Mouse (Mus musculus): ENCODE results near the gene Ndufs7. TPM values are rescaled to one million over a fixed set of nuclear protein-coding genes. Genes with fewer than 3 reads are reported as not detected.

The Ndufs7 gene
- 67.2 TPM for polyA plus RNA-seq (2015; fragmentation: Illumina TruSeq; extraction: RNeasy Lipid Tissue Mini Kit (QIAGEN cat#74804); ENCODE audit: insufficient read depth, low read depth, low replicate concordance)

GRCm38 (mm10) chr10:80248971-80249640 lies at the start of gene Ndufs7:
Gene Ndufs7 (plus strand): TSS chr10:80249121.

GRCm38 (mm10) chr10:80226416-80227165 lies 22.3 kb upstream of the Ndufs7 start, which contains the start of gene Mum1:
Gene Mum1 (plus strand): TSS chr10:80226434.

GRCm38 (mm10) chr10:80260642-80261584 lies 12.0 kb downstream of the Ndufs7 start, which contains the start of the genes Gamt and Dazap1:
Gene Gamt (minus strand): TSS chr10:80261012.
Gene Dazap1 (plus strand): TSS chr10:80261486.

GRCm38 (mm10) chr10:80292251-80293146 lies 43.6 kb downstream of the Ndufs7 start, which contains the start of gene Rps15:
Gene Rps15 (plus strand): TSS chr10:80292453.

GRCm38 (mm10) chr10:80295618-80296425 lies 46.9 kb downstream of the Ndufs7 start, which contains the start of gene Apc2:
Gene Apc2 (plus strand): TSS chr10:80295977.

Other genes with a start within 250 kb of the Ndufs7 start
- 4.5 TPM for gene Arhgap45, start 232.5 kb upstream of the Ndufs7 start, polyA plus RNA-seq (2015; fragmentation: Illumina TruSeq; extraction: RNeasy Lipid Tissue Mini Kit (QIAGEN cat#74804); ENCODE audit: insufficient read depth, low read depth, low replicate concordance)
- gene Polr2e, start 209.3 kb upstream of the Ndufs7 start, polyA plus RNA-seq (2015; fragmentation: Illumina TruSeq; extraction: RNeasy Lipid Tissue Mini Kit (QIAGEN cat#74804); ENCODE audit: insufficient read depth, low read depth, low replicate concordance): 33.6 TPM
- 266 TPM for gene Gpx4, start 202.0 kb upstream of the Ndufs7 start, polyA plus RNA-seq (2015; fragmentation: Illumina TruSeq; extraction: RNeasy Lipid Tissue Mini Kit (QIAGEN cat#74804); ENCODE audit: insufficient read depth, low read depth, low replicate concordance)
- gene Sbno2, start 143.6 kb upstream of the Ndufs7 start, polyA plus RNA-seq (2015; fragmentation: Illumina TruSeq; extraction: RNeasy Lipid Tissue Mini Kit (QIAGEN cat#74804); ENCODE audit: insufficient read depth, low read depth, low replicate concordance): 6.5 TPM
- gene Stk11, start 133.3 kb upstream of the Ndufs7 start, polyA plus RNA-seq (2015; fragmentation: Illumina TruSeq; extraction: RNeasy Lipid Tissue Mini Kit (QIAGEN cat#74804); ENCODE audit: insufficient read depth, low read depth, low replicate concordance): 77.4 TPM
- 84.2 TPM for gene Atp5d, start 110.5 kb upstream of the Ndufs7 start, polyA plus RNA-seq (2015; fragmentation: Illumina TruSeq; extraction: RNeasy Lipid Tissue Mini Kit (QIAGEN cat#74804); ENCODE audit: insufficient read depth, low read depth, low replicate concordance)
- gene Cbarp, start 108.3 kb upstream of the Ndufs7 start, polyA plus RNA-seq (2015; fragmentation: Illumina TruSeq; extraction: RNeasy Lipid Tissue Mini Kit (QIAGEN cat#74804); ENCODE audit: insufficient read depth, low read depth, low replicate concordance): 5.9 TPM
- 10.8 TPM for gene Midn, start 100.8 kb upstream of the Ndufs7 start, polyA plus RNA-seq (2015; fragmentation: Illumina TruSeq; extraction: RNeasy Lipid Tissue Mini Kit (QIAGEN cat#74804); ENCODE audit: insufficient read depth, low read depth, low replicate concordance)
- 33.4 TPM for gene Cirbp, start 83.1 kb upstream of the Ndufs7 start, polyA plus RNA-seq (2015; fragmentation: Illumina TruSeq; extraction: RNeasy Lipid Tissue Mini Kit (QIAGEN cat#74804); ENCODE audit: insufficient read depth, low read depth, low replicate concordance)
- 7.2 TPM for gene 1600002K03Rik, start 76.2 kb upstream of the Ndufs7 start, polyA plus RNA-seq (2015; fragmentation: Illumina TruSeq; extraction: RNeasy Lipid Tissue Mini Kit (QIAGEN cat#74804); ENCODE audit: insufficient read depth, low read depth, low replicate concordance)
- gene Efna2, start 69.6 kb upstream of the Ndufs7 start, polyA plus RNA-seq (2015; fragmentation: Illumina TruSeq; extraction: RNeasy Lipid Tissue Mini Kit (QIAGEN cat#74804); ENCODE audit: insufficient read depth, low read depth, low replicate concordance): 0.50 TPM
- gene Mum1, start 22.7 kb upstream of the Ndufs7 start, polyA plus RNA-seq (2015; fragmentation: Illumina TruSeq; extraction: RNeasy Lipid Tissue Mini Kit (QIAGEN cat#74804); ENCODE audit: insufficient read depth, low read depth, low replicate concordance): 16.2 TPM
- 101 TPM for gene Gamt, start 11.9 kb downstream of the Ndufs7 start, polyA plus RNA-seq (2015; fragmentation: Illumina TruSeq; extraction: RNeasy Lipid Tissue Mini Kit (QIAGEN cat#74804); ENCODE audit: insufficient read depth, low read depth, low replicate concordance)
- 25.5 TPM for gene Dazap1, start 12.4 kb downstream of the Ndufs7 start, polyA plus RNA-seq (2015; fragmentation: Illumina TruSeq; extraction: RNeasy Lipid Tissue Mini Kit (QIAGEN cat#74804); ENCODE audit: insufficient read depth, low read depth, low replicate concordance)
- gene Rps15, start 43.3 kb downstream of the Ndufs7 start, polyA plus RNA-seq (2015; fragmentation: Illumina TruSeq; extraction: RNeasy Lipid Tissue Mini Kit (QIAGEN cat#74804); ENCODE audit: insufficient read depth, low read depth, low replicate concordance): 1,054 TPM
- gene Apc2, start 46.9 kb downstream of the Ndufs7 start, polyA plus RNA-seq (2015; fragmentation: Illumina TruSeq; extraction: RNeasy Lipid Tissue Mini Kit (QIAGEN cat#74804); ENCODE audit: insufficient read depth, low read depth, low replicate concordance): 0.26 TPM
- 7.9 TPM for gene 2310011J03Rik, start 71.4 kb downstream of the Ndufs7 start, polyA plus RNA-seq (2015; fragmentation: Illumina TruSeq; extraction: RNeasy Lipid Tissue Mini Kit (QIAGEN cat#74804); ENCODE audit: insufficient read depth, low read depth, low replicate concordance)
- gene Pcsk4, start 80.4 kb downstream of the Ndufs7 start, polyA plus RNA-seq (2015; fragmentation: Illumina TruSeq; extraction: RNeasy Lipid Tissue Mini Kit (QIAGEN cat#74804); ENCODE audit: insufficient read depth, low read depth, low replicate concordance): 7.0 TPM
- 6.4 TPM for gene Reep6, start 80.8 kb downstream of the Ndufs7 start, polyA plus RNA-seq (2015; fragmentation: Illumina TruSeq; extraction: RNeasy Lipid Tissue Mini Kit (QIAGEN cat#74804); ENCODE audit: insufficient read depth, low read depth, low replicate concordance)
- 5.9 TPM for gene Adamtsl5, start 99.3 kb downstream of the Ndufs7 start, polyA plus RNA-seq (2015; fragmentation: Illumina TruSeq; extraction: RNeasy Lipid Tissue Mini Kit (QIAGEN cat#74804); ENCODE audit: insufficient read depth, low read depth, low replicate concordance)
- gene Plk5, start 107.3 kb downstream of the Ndufs7 start, polyA plus RNA-seq (2015; fragmentation: Illumina TruSeq; extraction: RNeasy Lipid Tissue Mini Kit (QIAGEN cat#74804); ENCODE audit: insufficient read depth, low read depth, low replicate concordance): 0.61 TPM
- 1.3 TPM for gene Mex3d, start 138.5 kb downstream of the Ndufs7 start, polyA plus RNA-seq (2015; fragmentation: Illumina TruSeq; extraction: RNeasy Lipid Tissue Mini Kit (QIAGEN cat#74804); ENCODE audit: insufficient read depth, low read depth, low replicate concordance)
- 25.4 TPM for gene Mbd3, start 150.4 kb downstream of the Ndufs7 start, polyA plus RNA-seq (2015; fragmentation: Illumina TruSeq; extraction: RNeasy Lipid Tissue Mini Kit (QIAGEN cat#74804); ENCODE audit: insufficient read depth, low read depth, low replicate concordance)
- gene Uqcr11, start 157.7 kb downstream of the Ndufs7 start, polyA plus RNA-seq (2015; fragmentation: Illumina TruSeq; extraction: RNeasy Lipid Tissue Mini Kit (QIAGEN cat#74804); ENCODE audit: insufficient read depth, low read depth, low replicate concordance): 156 TPM
- gene Tcf3, start 184.5 kb downstream of the Ndufs7 start, polyA plus RNA-seq (2015; fragmentation: Illumina TruSeq; extraction: RNeasy Lipid Tissue Mini Kit (QIAGEN cat#74804); ENCODE audit: insufficient read depth, low read depth, low replicate concordance): 9.6 TPM
- not detected for gene Onecut3, start 245.7 kb downstream of the Ndufs7 start, polyA plus RNA-seq (2015; fragmentation: Illumina TruSeq; extraction: RNeasy Lipid Tissue Mini Kit (QIAGEN cat#74804); ENCODE audit: insufficient read depth, low read depth, low replicate concordance)

Data from pancreas, adult 10 weeks (tissue).